Mouse (Mus musculus) small intestine, adult 2 months (tissue): ENCODE measurements around the gene March6. TPM values are rescaled to one million over a fixed set of nuclear protein-coding genes. Genes with fewer than 3 reads are reported as not detected.

Experiments used
- H3K27ac ChIP-seq: fragments of 200-500 bp; 2 replicates; pipeline ENCODE4 v1.5.1; 2012; ENCODE audit warnings: low read depth, low read length, control low read depth, inconsistent platforms; ENCODE audit not compliant: insufficient read depth
- H3K27me3 ChIP-seq: fragments of 200-500 bp; 2 replicates; pipeline ENCODE4 v1.6.1; 2012; ENCODE audit warnings: mild to moderate bottlenecking, moderate library complexity, low read length, inconsistent platforms; ENCODE audit not compliant: control insufficient read depth, insufficient read depth
- H3K36me3 ChIP-seq: fragments of 200-500 bp; 2 replicates; pipeline ENCODE4 v1.6.1; 2012; ENCODE audit warnings: mild to moderate bottlenecking, low read length, control low read depth, inconsistent platforms; ENCODE audit not compliant: control insufficient read depth, insufficient read depth
- H3K4me1 ChIP-seq: fragments of 200-500 bp; 2 replicates; pipeline ENCODE4 v1.6.1; 2012; ENCODE audit warnings: low read length, inconsistent platforms, mixed read lengths; ENCODE audit not compliant: control insufficient read depth, insufficient read depth, insufficient read length
- H3K4me3 ChIP-seq: fragments of 200-500 bp; 2 replicates; pipeline ENCODE4 v1.5.1; 2012; ENCODE audit warnings: low read depth, mild to moderate bottlenecking, control low read depth, inconsistent platforms, low read length, moderate library complexity
- CTCF ChIP-seq: fragments of 200-500 bp; IDR thresholded peaks from 2 replicates; pipeline ENCODE4 v1.5.1; 2012; ENCODE audit warnings: low read depth, mild to moderate bottlenecking, control low read depth, inconsistent platforms, low read length, moderate library complexity, mixed read lengths; ENCODE audit not compliant: insufficient replicate concordance, insufficient read length; ENCODE audit errors: extremely low read depth
- POLR2A ChIP-seq: fragments of 200-500 bp; IDR thresholded peaks from 2 replicates; pipeline ENCODE4 v1.6.1; 2012; ENCODE audit warnings: low read depth, mild to moderate bottlenecking, control low read depth, inconsistent platforms, low read length, moderate library complexity
- WGBS: fragments of 180-500 bp; shearing (Covaris S2); methylation state at CpG from one replicate; pipeline ENCODE4 v1.1.7; 2018; 5-methylcytosine and 5-hydroxymethylcytosine counted together
- polyA plus RNA-seq: library from polyadenylated mRNA; depleted of rRNA; stranded (reverse); fragments of >200 nt; gene quantifications from 2 replicates; pipeline ENCODE4 v1.2.3, GENCODE M21; 2012

The March6 gene
- polyA plus RNA-seq, 1 experiment = 18.1 TPM

- Histone ChIP-seq H3K36me3 (no peaks in the 10 kb centered on the region), H3K4me1 (0 out of 2 replicates have a peak, but pooled peaks cover 3% of the 10 kb centered on the region), H3K4me3 (no peak overlapping the region), H3K27me3 (no peaks in the 10 kb centered on the region; the same call in 1 of the 2 replicates), H3K27ac (no peak overlapping the region)
- TF ChIP-seq CTCF (no peak), POLR2A (no peak)
- 34% methylated on average over 7 of the region's 7 CpGs for WGBS
Observed at GRCm38 (mm10) chr15:31422649-31423369, 108.0 kb downstream of the March6 start.

DNA sequence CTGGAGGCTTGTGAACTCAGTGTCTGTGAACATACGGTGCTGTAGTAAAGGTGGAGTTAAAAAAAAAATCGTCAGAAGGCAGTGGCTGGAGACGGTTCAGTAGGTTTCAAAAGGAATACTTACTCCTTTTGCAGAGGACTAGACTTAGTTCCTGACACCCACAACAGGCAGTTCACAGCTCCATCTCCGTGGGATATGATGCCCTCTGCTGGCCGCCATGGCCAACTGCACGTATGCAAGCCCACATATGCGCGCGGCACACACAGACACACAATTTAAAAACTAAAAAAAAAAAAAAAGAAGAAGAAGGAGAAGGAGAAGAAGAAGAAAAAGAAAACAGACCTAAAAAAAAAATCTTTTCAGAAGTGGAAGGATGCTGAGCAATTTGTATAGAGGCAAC, 111.8 kb downstream of the March6 start:
- Histone ChIP-seq H3K36me3 (no peaks in the 10 kb centered on the region), H3K4me3 (no peak overlapping the region), H3K4me1 (0 out of 2 replicates have a peak, but pooled peaks cover 3% of the 10 kb centered on the region), H3K27ac (no peak overlapping the region), H3K27me3 (no peaks in the 10 kb centered on the region; the same call in 1 of the 2 replicates)
- peak; percentile 69; the same call in 1 of the 2 replicates for TF ChIP-seq CTCF
- no peak for TF ChIP-seq POLR2A
- WGBS = 50% methylated on average over 9 of the region's 9 CpGs

DNA sequence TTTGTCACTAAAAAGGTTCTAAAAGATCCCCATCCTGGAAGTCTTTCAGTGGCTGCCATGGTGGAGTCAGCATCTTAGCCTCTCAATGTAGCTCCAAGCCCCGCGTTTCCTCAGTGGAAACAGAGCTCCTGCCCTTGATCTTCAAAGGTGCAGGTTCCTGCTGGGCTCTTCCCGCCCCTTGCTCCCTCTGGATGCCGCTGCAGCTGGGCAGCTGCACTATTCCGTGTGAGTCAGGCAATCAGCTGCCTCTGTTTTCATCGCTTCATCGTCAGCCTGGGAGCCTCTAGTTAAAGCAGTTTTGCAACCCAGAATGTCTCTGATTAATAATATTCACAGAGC, 112.2 kb downstream of the March6 start:
- Histone ChIP-seq H3K4me3 (no peak overlapping the region), H3K27ac (no peak overlapping the region), H3K27me3 (no peaks in the 10 kb centered on the region; the same call in 1 of the 2 replicates), H3K4me1 (0 out of 2 replicates have a peak, but pooled peaks cover 3% of the 10 kb centered on the region), H3K36me3 (no peaks in the 10 kb centered on the region)
- TF ChIP-seq CTCF (no peak), POLR2A (no peak)
- WGBS = 21% methylated on average over 7 of the region's 7 CpGs

- Histone ChIP-seq H3K4me3 (peak overlapping the region; percentile 33), H3K4me1 (0 out of 2 replicates have a peak, but pooled peaks cover 3% of the 10 kb centered on the region), H3K36me3 (no peaks in the 10 kb centered on the region), H3K27ac (no peak overlapping the region), H3K27me3 (no peaks in the 10 kb centered on the region)
- 43% methylated on average over 21 of the region's 21 CpGs for WGBS
- TF ChIP-seq POLR2A (no peak), CTCF (no peak)
Observed at GRCm38 (mm10) chr15:31417796-31418685, 112.8 kb downstream of the March6 start.

DNA sequence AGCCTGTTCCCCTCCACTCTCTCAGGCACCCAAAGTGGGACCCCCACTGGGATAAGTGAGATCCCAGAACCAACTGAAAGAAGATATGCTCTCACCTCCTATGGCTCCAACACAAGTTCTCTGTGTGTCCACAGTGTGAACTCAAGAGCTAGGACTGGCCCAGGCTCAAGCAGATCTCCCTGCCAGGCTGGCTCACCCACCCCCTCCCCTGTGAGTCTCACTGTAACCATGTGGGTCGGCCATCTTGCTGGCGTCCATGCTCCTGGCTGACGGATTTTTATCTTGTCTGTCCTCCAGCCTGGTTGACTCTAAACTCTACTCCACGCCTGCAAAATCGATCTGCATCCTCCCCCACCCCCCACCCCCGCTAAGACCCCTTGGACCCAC, 113.5 kb downstream of the March6 start:
- WGBS = 57% methylated on average over 6 of the region's 6 CpGs
- TF ChIP-seq CTCF = no peak
- no peak for TF ChIP-seq POLR2A
- Histone ChIP-seq H3K27me3 (no peaks in the 10 kb centered on the region), H3K4me3 (no peak overlapping the region), H3K36me3 (no peaks in the 10 kb centered on the region), H3K27ac (no peak overlapping the region), H3K4me1 (0 out of 2 replicates have a peak, but pooled peaks cover 3% of the 10 kb centered on the region)

GRCm38 (mm10) chr15:31415181-31415580, 115.7 kb downstream of the March6 start:
- H3K27me3 ChIP-seq = no peaks in the 10 kb centered on the region
- H3K4me3 ChIP-seq = no peak overlapping the region
- WGBS = 63% methylated on average over 4 of the region's 4 CpGs
- H3K4me1 ChIP-seq = 0 out of 2 replicates have a peak, but pooled peaks cover 3% of the 10 kb centered on the region
- no peak for TF ChIP-seq CTCF
- TF ChIP-seq POLR2A = no peak
- no peaks in the 10 kb centered on the region for H3K36me3 ChIP-seq
- no peak overlapping the region for H3K27ac ChIP-seq
